17 mouse cellular contexts compared by ENCODE assay signal in the genomic region with DNA sequence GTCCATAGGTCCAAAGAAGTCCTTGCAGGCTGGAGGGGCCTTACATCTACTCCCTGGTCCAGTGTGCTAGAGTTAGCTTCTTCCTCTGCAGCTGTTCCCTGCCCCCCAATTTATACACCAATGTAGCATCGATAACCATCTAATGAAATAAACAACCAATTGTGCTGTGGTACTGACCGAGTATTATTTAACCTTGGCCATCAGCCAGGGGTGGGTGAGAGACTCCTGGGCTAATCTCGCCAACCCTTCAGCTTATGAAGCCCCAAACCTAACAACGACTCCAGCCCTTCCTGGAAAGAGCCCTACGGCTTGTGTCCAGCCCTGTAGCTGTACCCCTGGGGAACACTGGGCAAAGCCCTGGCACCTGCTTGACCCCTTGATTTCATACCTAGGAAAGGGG.
"Had no signal": no experiment of that assay in that cellular context is flagged by ENCODE, and none has a peak within 500 bp of the region (broad histone marks: within the 10 kb centered on the region; RNA-seq: fewer than 3 reads in every experiment).

No protein-coding gene starts in this region.

- H3K4me3 ChIP-seq: intestine, embryonic 15.5 days; layer of hippocampus, adult 2 months; limb, embryonic 12.5 days; liver, embryonic 13.5 days; megakaryocyte, embryonic 14.5 days; midbrain, embryonic 15.5 days; neural tube, embryonic 12.5 days; stomach, embryonic 15.5 days had no signal

- H3K9ac ChIP-seq: intestine, embryonic 15.5 days; limb, embryonic 12.5 days; liver, embryonic 13.5 days; liver, postnatal 0 days; midbrain, embryonic 15.5 days; neural tube, embryonic 12.5 days; stomach, embryonic 15.5 days had no signal

- H3K27ac ChIP-seq: intestine, embryonic 15.5 days; layer of hippocampus, adult 2 months; limb, embryonic 12.5 days; liver, embryonic 13.5 days; macrophage; midbrain, embryonic 15.5 days; neural tube, embryonic 12.5 days; stomach, embryonic 15.5 days had no signal

- H3K36me3 ChIP-seq: intestine, embryonic 15.5 days; liver, embryonic 13.5 days; midbrain, embryonic 15.5 days; stomach, embryonic 15.5 days had no signal

- H3K4me2 ChIP-seq: intestine, embryonic 15.5 days; limb, embryonic 12.5 days; liver, embryonic 13.5 days; midbrain, embryonic 15.5 days; neural tube, embryonic 12.5 days; stomach, embryonic 15.5 days had no signal

- ATAC-seq: intestine, embryonic 15.5 days; liver, postnatal 0 days; midbrain, embryonic 15.5 days had no signal

- H3K4me1 ChIP-seq: stomach, embryonic 15.5 days had no signal

- H3K9me3 ChIP-seq: intestine, embryonic 15.5 days; limb, embryonic 12.5 days; liver, embryonic 13.5 days; megakaryocyte, embryonic 14.5 days; midbrain, embryonic 15.5 days; neural tube, embryonic 12.5 days; stomach, embryonic 15.5 days had no signal

- DNase-seq: kidney, adult 18-20 months; kidney, postnatal 10 days; kidney, postnatal 4 days; liver; liver, embryonic 13.5 days; liver, postnatal 0 days; right cerebral cortex, postnatal 14 days; thymus, adult 2 months; thymus, postnatal 25 days had no signal

- H3K27me3 ChIP-seq: intestine, embryonic 15.5 days; midbrain, embryonic 15.5 days; neural tube, embryonic 12.5 days; stomach, embryonic 15.5 days had no signal
